Mouse (Mus musculus) forebrain, embryonic 14.5 days (tissue): ENCODE results near the gene Enthd1. TPM values are rescaled to one million over a fixed set of nuclear protein-coding genes. Genes with fewer than 3 reads are reported as not detected.

ENCODE experiments used
- ATAC-seq: fragments of 200-750 bp; cut with Nextera tagmentation; 2 replicates; pipeline ENCODE4 v1.8.0; 2017; ENCODE audit warnings: mild to moderate bottlenecking, moderate library complexity
- DNase-seq: peaks from one replicate; pipeline ENCODE4 v3.0.0-alpha.2; 2015; ENCODE audit warnings: low spot score
- H3K27ac ChIP-seq: fragments of 300-500 bp; sonication (generic); 2 replicates; pipeline ENCODE4 v1.5.1; 2014; ENCODE audit warnings: low read depth, mild to moderate bottlenecking, control low read depth, low read length, moderate library complexity
- H3K27me3 ChIP-seq: fragments of 300-500 bp; sonication (generic); replicated peaks from 2 replicates; pipeline ENCODE4 v1.6.1; 2014; ENCODE audit warnings: low read length, control low read depth, mixed read lengths; ENCODE audit not compliant: control insufficient read depth, insufficient read depth
- H3K36me3 ChIP-seq: fragments of 300-500 bp; sonication (generic); 2 replicates; pipeline ENCODE4 v1.6.1; 2014; ENCODE audit warnings: low read length, control low read depth; ENCODE audit not compliant: control insufficient read depth, insufficient read depth
- H3K4me1 ChIP-seq: fragments of 300-500 bp; sonication (generic); 2 replicates; pipeline ENCODE4 v1.6.1; 2014; ENCODE audit warnings: antibody characterized with exemption, low read length, control low read depth; ENCODE audit not compliant: control insufficient read depth, insufficient read depth
- H3K4me2 ChIP-seq: fragments of 300-500 bp; sonication (generic); 2 replicates; pipeline ENCODE4 v1.6.1; 2014; ENCODE audit warnings: mild to moderate bottlenecking, control low read depth, low read length
- H3K4me3 ChIP-seq: fragments of 300-500 bp; sonication (generic); 2 replicates; pipeline ENCODE4 v1.5.1; 2014; ENCODE audit warnings: low read depth, low read length, control low read depth
- H3K9ac ChIP-seq: fragments of 300-500 bp; sonication (generic); 2 replicates; pipeline ENCODE4 v1.6.1; 2014; ENCODE audit warnings: mild to moderate bottlenecking, low read length, control low read depth, moderate library complexity
- H3K9me3 ChIP-seq: fragments of 300-500 bp; sonication (generic); replicated peaks from 2 replicates; pipeline ENCODE4 v1.6.1; 2016; ENCODE audit warnings: low read length, control low read depth, mixed read lengths; ENCODE audit not compliant: control insufficient read depth
- WGBS: fragments of 180-500 bp; shearing (Covaris S2); extraction: QIAGEN DNeasy Blood & Tissue Kit; methylation state at CpG from one replicate; pipeline ENCODE4 v1.1.7; 2014; 5-methylcytosine and 5-hydroxymethylcytosine counted together
- polyA plus RNA-seq: library from polyadenylated mRNA; unstranded; fragments of >200 nt; fragmentation: Nextera tagmentation; extraction: Ambion mirVana; gene quantifications from 2 replicates; pipeline ENCODE4 v1.2.1, GENCODE M21; 2014

The Enthd1 gene
- polyA plus RNA-seq, 1 experiment from 2014 or later: not detected

DNA sequence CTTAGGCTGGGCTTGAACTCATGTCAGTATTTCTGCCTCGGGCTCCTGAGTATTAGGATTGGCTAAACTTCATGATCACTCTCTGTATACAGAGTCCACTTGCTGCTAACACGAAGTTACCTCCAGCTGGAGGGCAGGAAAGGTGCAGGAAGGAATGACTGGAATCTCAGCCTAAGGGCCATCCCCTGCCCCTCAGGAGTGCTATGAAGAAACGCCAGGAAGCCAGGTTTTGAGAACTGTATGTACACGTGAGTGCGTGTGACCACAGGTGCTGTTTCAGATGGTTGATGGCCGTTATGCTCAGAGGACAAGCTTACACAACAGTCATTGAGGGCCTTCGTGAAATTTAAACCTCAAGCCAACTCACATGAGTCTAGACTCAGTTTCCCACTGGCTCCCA is 4.2 kb upstream of the Enthd1 start:
- Histone ChIP-seq H3K9me3 (no peaks in the 10 kb centered on the region), H3K36me3 (no peaks in the 10 kb centered on the region), H3K4me3 (no peak overlapping the region), H3K9ac (no peak overlapping the region), H3K4me2 (no peak overlapping the region), H3K27me3 (no peaks in the 10 kb centered on the region), H3K27ac (no peak overlapping the region), H3K4me1 (no peaks in the 10 kb centered on the region)
- 86% methylated on average over 7 of the region's 7 CpGs for WGBS
- no peak for DNase-seq
- ATAC-seq: no peak

DNA sequence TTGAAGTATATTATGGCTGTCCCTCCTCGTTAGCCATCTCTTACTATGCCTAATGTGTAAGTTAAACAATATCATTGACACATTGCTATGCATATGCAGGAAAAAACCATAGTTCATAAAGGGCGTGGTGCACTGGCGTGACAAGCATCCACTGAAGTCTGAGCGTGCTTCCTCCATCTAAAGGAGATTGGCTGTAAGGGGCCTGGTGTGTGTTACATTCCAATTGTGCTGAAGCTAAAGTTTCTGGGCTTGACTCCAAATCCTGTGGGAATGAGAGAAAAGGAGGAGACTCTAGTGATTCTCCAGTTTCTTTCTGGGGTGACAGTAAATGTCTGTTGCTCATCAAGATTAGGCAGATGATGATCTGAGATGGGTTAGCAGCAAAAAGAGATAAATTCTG is 2.8 kb upstream of the Enthd1 start:
- WGBS: 71% methylated on average over 4 of the region's 4 CpGs

DNA sequence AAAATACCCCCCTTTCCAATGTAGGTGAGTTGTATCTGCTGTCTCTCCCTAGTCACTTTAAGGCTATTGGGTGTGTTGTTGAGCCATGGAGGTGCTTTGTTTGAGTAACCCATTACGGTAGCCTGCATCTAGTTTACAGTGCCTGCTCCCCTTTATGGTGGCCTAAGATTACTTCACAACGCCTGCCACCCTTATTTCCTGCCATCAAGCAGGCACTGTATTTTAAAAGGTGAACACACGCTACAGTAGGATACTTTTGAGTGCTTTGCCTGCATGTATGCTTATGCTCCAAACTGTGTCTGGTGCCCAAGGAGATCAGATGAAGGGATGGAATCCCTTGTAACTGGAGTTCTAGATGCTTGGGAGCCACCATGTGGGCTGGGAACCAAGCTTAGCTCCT is 2.2 kb upstream of the Enthd1 start:
- Histone ChIP-seq H3K4me2 (no peak overlapping the region), H3K9ac (no peak overlapping the region), H3K36me3 (no peaks in the 10 kb centered on the region), H3K4me1 (no peaks in the 10 kb centered on the region), H3K27me3 (no peaks in the 10 kb centered on the region), H3K4me3 (no peak overlapping the region), H3K9me3 (no peaks in the 10 kb centered on the region), H3K27ac (no peak overlapping the region)
- 91% methylated on average over 3 of the region's 3 CpGs for WGBS
- DNase-seq (no peak), ATAC-seq (no peak)

More for the DNA sequence above, 2.8 kb upstream of the Enthd1 start:
- H3K36me3 ChIP-seq: no peaks in the 10 kb centered on the region
- ATAC-seq (no peak), DNase-seq (no peak)
- H3K27me3 ChIP-seq: no peaks in the 10 kb centered on the region
- H3K9ac ChIP-seq: no peak overlapping the region
- no peaks in the 10 kb centered on the region for H3K4me1 ChIP-seq
- no peak overlapping the region for H3K4me3 ChIP-seq
- no peaks in the 10 kb centered on the region for H3K9me3 ChIP-seq
- H3K27ac ChIP-seq: no peak overlapping the region
- no peak overlapping the region for H3K4me2 ChIP-seq

DNA sequence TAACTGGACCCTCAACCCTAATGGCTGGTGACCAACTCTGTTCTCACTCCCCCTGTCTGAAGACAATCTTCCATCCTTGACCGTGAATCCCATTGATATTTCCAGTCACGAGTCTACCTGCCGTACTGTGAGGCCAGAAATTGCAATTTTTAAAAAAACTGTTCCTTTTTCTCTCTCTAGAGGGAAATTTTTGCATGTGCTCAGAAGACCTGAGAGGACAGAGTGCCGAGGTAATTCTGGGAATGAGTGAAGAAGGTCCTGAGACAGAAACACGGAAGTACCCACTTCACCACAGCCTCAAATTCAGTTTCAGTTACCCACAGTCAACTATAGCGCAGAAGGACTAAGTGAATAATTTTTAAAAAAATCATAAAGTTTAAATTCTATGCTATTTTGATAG is 1.7 kb upstream of the Enthd1 start:
- Histone ChIP-seq H3K4me3 (no peak overlapping the region), H3K4me2 (no peak overlapping the region), H3K36me3 (no peaks in the 10 kb centered on the region), H3K27me3 (no peaks in the 10 kb centered on the region), H3K27ac (no peak overlapping the region), H3K4me1 (no peaks in the 10 kb centered on the region), H3K9ac (no peak overlapping the region), H3K9me3 (no peaks in the 10 kb centered on the region)
- no peak for ATAC-seq
- no peak for DNase-seq
- 93% methylated on average over 6 of the region's 6 CpGs for WGBS

DNA sequence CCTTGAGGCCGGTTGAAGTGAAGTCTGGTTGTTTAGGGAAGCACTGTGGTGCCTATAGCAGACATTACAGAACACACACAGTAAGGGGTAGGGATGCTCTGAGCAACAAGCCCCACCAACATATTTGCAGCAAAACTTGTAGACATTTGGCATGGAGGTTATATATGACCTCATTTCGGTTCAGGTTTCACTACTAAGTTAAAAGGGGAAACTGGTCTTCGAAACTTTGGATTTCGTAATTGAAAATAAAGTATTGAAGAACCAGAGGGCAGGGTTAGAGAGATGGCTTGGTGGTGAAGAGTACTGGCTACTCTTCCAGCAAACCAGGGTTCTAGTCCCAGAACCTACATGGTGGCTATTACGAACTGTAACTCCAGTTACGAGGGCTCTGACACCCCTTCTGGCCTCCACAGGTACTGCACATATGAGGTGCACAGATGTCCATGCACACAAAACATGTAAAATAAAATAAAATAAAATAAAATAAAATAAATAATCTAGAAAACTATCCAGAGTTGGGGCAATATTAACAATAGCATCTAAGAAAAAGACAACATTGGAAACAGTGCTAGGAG is 1.2 kb downstream of the Enthd1 start:
- H3K4me3 ChIP-seq: no peak overlapping the region
- no peaks in the 10 kb centered on the region for H3K36me3 ChIP-seq
- DNase-seq (no peak), ATAC-seq (no peak)
- H3K4me1 ChIP-seq: no peaks in the 10 kb centered on the region
- no peak overlapping the region for H3K27ac ChIP-seq
- no peaks in the 10 kb centered on the region for H3K27me3 ChIP-seq
- H3K9me3 ChIP-seq: no peaks in the 10 kb centered on the region
- no peak overlapping the region for H3K9ac ChIP-seq
- 93% methylated on average over 6 of the region's 6 CpGs for WGBS
- H3K4me2 ChIP-seq: no peak overlapping the region

DNA sequence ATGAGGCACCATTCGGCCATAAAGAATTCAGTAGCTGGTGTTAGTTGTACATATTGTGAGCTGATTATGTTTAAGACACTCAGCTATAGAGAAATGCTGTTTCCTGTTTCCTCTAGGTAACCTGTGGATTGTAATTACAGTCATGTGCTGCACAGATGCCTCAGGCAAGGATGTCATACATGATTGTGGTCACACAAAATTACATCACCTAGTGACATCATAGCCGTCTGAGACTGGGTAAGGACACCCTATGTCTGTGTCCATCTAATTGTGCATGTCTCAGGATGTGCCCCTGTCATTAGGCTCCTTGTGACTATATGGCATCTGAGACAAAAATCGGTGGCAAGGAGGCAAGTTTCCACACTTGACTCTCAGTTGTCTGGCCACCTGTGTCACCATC is 2.5 kb downstream of the Enthd1 start:
- H3K27me3 ChIP-seq: no peaks in the 10 kb centered on the region
- DNase-seq: no peak
- H3K9me3 ChIP-seq: no peaks in the 10 kb centered on the region
- no peak overlapping the region for H3K4me2 ChIP-seq
- WGBS: 77% methylated on average over 3 of the region's 3 CpGs
- no peaks in the 10 kb centered on the region for H3K36me3 ChIP-seq
- no peaks in the 10 kb centered on the region for H3K4me1 ChIP-seq
- H3K4me3 ChIP-seq: no peak overlapping the region
- H3K9ac ChIP-seq: no peak overlapping the region
- no peak for ATAC-seq
- no peak overlapping the region for H3K27ac ChIP-seq

DNA sequence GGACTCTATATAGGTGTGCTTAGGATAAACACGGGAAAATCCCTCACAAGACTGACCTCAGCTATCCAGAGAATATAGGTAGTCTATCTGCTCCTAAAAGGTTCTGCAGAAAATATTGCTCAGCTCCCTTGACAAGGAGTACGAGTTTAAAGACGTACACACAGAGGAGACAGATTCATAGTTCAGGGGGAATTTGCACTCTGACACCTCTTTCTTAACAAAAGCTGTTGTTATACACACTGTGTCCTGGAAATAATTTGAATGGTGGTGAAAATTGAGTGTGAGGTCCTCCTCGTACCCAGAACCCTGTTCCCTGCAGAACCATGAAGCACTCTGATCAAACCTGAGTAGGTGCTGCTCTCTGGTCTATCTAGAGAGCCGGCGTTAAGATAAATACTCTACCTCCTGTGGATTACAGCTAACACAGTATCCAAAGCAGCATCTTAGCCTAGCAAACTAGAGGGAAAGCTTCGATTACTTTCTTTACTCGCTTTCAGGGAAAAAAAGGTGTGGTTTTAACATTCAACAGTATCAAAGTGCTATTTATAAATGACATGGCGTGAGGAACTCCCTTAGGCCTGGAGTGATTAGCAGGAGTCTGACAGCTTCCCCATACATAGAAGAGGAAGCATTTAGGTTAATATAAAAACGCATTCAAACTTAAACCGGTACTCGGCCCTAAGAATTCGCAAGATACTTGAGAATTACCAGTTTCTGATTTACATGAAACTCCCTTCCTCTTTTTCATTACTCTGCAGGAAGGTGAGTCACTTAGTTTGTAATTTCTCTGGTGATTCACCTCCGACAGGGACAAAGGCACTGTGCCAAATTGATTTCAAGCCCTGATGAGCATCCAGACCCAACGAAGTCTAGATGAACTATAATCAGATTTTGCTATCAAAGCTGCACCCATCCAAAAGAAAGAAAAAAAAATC is 4.0 kb downstream of the Enthd1 start:
- H3K36me3 ChIP-seq: no peaks in the 10 kb centered on the region
- WGBS: 60% methylated on average over 15 of the region's 15 CpGs
- ATAC-seq (no peak), DNase-seq (no peak)
- no peak overlapping the region for H3K4me2 ChIP-seq
- no peak overlapping the region for H3K27ac ChIP-seq
- H3K4me3 ChIP-seq: no peak overlapping the region
- H3K27me3 ChIP-seq: no peaks in the 10 kb centered on the region
- no peaks in the 10 kb centered on the region for H3K9me3 ChIP-seq
- H3K9ac ChIP-seq: no peak overlapping the region
- no peaks in the 10 kb centered on the region for H3K4me1 ChIP-seq

DNA sequence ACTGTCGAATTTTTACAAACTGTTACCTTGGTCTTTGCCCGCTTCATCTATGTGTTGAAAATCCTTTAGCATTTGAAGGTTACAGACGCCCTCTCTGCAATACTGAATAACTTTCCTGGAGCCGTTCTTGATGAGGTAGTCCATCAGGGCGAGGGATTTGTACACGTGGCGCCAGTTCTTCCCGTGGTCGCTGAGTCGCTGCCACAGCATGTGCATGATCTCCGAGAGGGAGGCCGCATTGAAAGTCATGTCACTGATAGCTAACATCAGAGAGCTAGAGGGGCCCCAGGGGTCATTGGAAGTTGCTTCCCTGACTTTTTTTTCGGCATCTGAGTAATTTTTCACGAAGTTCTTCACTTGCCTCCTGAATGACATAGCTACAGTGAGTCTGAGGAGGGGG is 5.0 kb downstream of the Enthd1 start:
- DNase-seq: no peak
- WGBS: 77% methylated on average over 14 of the region's 14 CpGs
- H3K9me3 ChIP-seq: no peaks in the 10 kb centered on the region
- no peaks in the 10 kb centered on the region for H3K4me1 ChIP-seq
- H3K27me3 ChIP-seq: no peaks in the 10 kb centered on the region
- H3K4me3 ChIP-seq: no peak overlapping the region
- ATAC-seq: no peak
- no peaks in the 10 kb centered on the region for H3K36me3 ChIP-seq
- H3K4me2 ChIP-seq: no peak overlapping the region
- H3K9ac ChIP-seq: no peak overlapping the region
- H3K27ac ChIP-seq: no peak overlapping the region

DNA sequence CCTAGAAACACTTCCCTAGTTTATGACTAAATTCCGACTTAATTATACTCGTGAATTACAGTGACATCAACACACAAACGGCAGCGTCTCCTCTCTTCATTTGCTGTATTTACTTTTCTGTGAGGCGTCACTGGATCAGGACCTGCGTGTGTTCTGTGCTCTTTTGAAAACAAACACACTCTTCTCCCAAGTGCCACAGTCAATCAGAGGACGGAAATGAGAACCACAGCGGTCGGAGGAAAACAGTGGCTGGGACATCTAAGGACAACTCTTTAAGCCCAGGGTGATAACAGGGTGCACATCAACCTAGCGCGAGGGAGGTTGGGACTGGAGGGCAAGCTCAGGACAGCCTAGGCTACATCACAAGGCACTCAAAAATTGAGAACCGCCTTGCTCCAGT is 5.4 kb downstream of the Enthd1 start:
- Histone ChIP-seq H3K9ac (no peak overlapping the region), H3K4me3 (no peak overlapping the region), H3K36me3 (no peaks in the 10 kb centered on the region), H3K27me3 (no peaks in the 10 kb centered on the region), H3K4me2 (no peak overlapping the region), H3K4me1 (no peaks in the 10 kb centered on the region), H3K9me3 (no peaks in the 10 kb centered on the region), H3K27ac (no peak overlapping the region)
- DNase-seq (no peak), ATAC-seq (no peak)
- WGBS: 83% methylated on average over 12 of the region's 12 CpGs
